Mouse (Mus musculus): ENCODE data around the gene Khdrbs2.

- no peak for TF ChIP-seq CTCF (IDR thresholded peaks at IDR 0.05; ENCODE audit: control insufficient read depth, insufficient read depth, insufficient read length)
- TF ChIP-seq USF1 (IDR thresholded peaks at IDR 0.05; ENCODE audit: low read depth), result no peak
- no peak for TF ChIP-seq FOSL1 (IDR thresholded peaks at IDR 0.05; ENCODE audit: insufficient read depth, low read length, poor library complexity, severe bottlenecking)
- no peak for TF ChIP-seq MYOD1 (IDR thresholded peaks at IDR 0.05; ENCODE audit: control insufficient read depth, insufficient read length, low read depth)
- TF ChIP-seq CEBPB (IDR thresholded peaks at IDR 0.05; ENCODE audit: low read depth), result no peak
These were observed 175.0 kb downstream of the Khdrbs2 start for GRCm38 (mm10) chr1:32347538-32347937.
